Mouse (Mus musculus) olfactory bulb, adult 2 months (tissue): ENCODE data around the gene Azi2. TPM values are rescaled to one million over a fixed set of nuclear protein-coding genes. Genes with fewer than 3 reads are reported as not detected.

Experiments used
- H3K27ac ChIP-seq: fragments of 200-500 bp; 2 replicates; pipeline ENCODE4 v1.5.1; 2012; ENCODE audit warnings: low read depth, low read length; ENCODE audit not compliant: insufficient read depth
- H3K4me1 ChIP-seq: fragments of 200-500 bp; 2 replicates; pipeline ENCODE4 v1.6.1; 2012; ENCODE audit warnings: low read length; ENCODE audit not compliant: control insufficient read depth, insufficient read depth
- H3K4me3 ChIP-seq: fragments of 200-500 bp; 2 replicates; pipeline ENCODE4 v1.5.1; 2012; ENCODE audit warnings: mild to moderate bottlenecking, low read depth, low read length, moderate library complexity; ENCODE audit not compliant: insufficient read depth
- CTCF ChIP-seq: fragments of 200-500 bp; IDR thresholded peaks from 2 replicates; pipeline ENCODE4 v1.5.1; 2012; ENCODE audit warnings: low read depth, mild to moderate bottlenecking, low read length, moderate library complexity; ENCODE audit not compliant: insufficient read depth
- POLR2A ChIP-seq: fragments of 200-500 bp; IDR thresholded peaks from 2 replicates; pipeline ENCODE4 v1.6.1; 2012; ENCODE audit warnings: mild to moderate bottlenecking, low read depth, low read length, moderate library complexity; ENCODE audit not compliant: insufficient read depth
- WGBS: fragments of 180-500 bp; shearing (Covaris S2); methylation state at CpG from one replicate; pipeline ENCODE4 v1.1.7; 2018; 5-methylcytosine and 5-hydroxymethylcytosine counted together
- polyA plus RNA-seq: library from polyadenylated mRNA; stranded (reverse); fragments of >200 nt; gene quantifications from 2 replicates; pipeline ENCODE4 v1.2.4, GENCODE M21; 2012; ENCODE audit warnings: low replicate concordance; ENCODE audit not compliant: missing spikeins, insufficient read depth, insufficient read length

The Azi2 gene
- polyA plus RNA-seq, result not detected in 2 replicates

DNA sequence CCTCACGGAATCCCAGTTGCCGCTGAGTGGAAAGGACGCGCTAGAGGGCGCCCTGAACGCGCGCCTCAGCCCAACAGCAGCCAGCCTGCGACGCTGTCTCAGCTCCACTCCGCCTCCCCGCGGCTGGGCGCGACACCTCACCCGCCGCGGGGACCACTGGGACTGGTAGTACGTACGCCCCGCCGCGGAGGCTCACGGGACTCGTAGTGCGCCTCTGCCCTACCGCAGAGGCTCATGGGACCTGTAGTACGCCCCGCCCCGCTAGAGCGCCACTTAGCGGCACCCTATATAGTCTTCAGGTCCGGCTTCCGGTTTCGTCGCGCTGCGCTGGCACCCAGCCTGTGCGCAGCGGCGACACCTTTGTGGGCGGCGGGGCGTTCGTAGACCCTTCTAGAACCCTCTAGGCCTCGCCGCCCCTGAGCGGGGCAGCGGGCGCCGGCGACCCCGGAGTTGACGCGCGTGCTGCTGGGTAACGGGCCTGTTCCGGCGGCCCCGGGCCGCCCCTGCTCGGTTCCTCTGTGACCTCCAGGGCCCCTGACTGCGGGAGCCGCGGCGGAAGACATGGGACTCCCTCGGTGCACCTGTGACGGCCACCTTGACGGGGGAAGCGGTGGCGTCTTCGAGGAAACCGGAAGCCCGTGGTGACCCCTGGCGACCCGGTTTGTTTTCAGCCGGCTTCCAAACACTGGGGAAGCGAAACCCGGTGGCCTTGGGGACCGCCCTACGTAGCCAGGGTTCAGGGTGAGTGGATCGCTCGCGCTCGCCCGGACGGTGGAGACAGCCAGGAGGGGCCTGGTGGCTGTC lies at the start of gene Azi2:
Gene Azi2 (plus strand): TSS at position 282 of the 804 bp plus-strand sequence.
- WGBS, result under 1% methylated on average over 87 of the region's 87 CpGs
- peak within 1 kb of the TSS; percentile 85 for H3K27ac ChIP-seq
- peak; percentile 90 for TF ChIP-seq CTCF
- TF ChIP-seq POLR2A, result peak; percentile 74; the same call in 1 of the 2 replicates
- H3K4me3 ChIP-seq, result peak within 1 kb of the TSS; percentile 73
- peaks cover 2% of the 10 kb centered on the region; the same call in 1 of the 2 replicates for H3K4me1 ChIP-seq

DNA sequence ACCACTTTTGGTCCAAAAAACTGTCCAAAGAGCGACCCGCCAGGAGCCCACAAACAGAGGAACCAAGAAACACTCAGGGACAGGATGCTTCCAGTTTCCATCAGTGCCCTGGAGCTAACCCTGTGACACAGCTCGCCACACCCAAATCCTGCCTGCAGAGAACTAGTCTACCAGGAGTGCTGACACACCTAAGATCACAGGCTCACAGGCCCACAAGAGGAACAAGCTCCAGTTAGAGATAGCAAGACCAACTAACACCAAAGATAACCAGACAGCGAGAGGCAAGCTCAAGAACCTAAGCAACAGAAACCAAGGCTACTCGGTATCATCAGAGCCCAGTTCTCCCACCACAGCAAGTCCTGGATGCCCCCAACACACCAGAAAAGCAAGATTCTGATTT lies 43.7 kb upstream of the Azi2 start:
- TF ChIP-seq CTCF (no peak), POLR2A (no peak)
- Histone ChIP-seq H3K27ac (no peak overlapping the region), H3K4me3 (no peak overlapping the region), H3K4me1 (no peaks in the 10 kb centered on the region)
- WGBS, result 95% methylated on average over 5 of the region's 5 CpGs

GRCm38 (mm10) chr9:118001488-118001887 lies 38.8 kb upstream of the Azi2 start:
- Histone ChIP-seq H3K4me1 (no peaks in the 10 kb centered on the region), H3K4me3 (no peak overlapping the region), H3K27ac (no peak overlapping the region)
- TF ChIP-seq CTCF, result no peak
- TF ChIP-seq POLR2A, result no peak
- 96% methylated on average over 3 of the region's 3 CpGs for WGBS

DNA sequence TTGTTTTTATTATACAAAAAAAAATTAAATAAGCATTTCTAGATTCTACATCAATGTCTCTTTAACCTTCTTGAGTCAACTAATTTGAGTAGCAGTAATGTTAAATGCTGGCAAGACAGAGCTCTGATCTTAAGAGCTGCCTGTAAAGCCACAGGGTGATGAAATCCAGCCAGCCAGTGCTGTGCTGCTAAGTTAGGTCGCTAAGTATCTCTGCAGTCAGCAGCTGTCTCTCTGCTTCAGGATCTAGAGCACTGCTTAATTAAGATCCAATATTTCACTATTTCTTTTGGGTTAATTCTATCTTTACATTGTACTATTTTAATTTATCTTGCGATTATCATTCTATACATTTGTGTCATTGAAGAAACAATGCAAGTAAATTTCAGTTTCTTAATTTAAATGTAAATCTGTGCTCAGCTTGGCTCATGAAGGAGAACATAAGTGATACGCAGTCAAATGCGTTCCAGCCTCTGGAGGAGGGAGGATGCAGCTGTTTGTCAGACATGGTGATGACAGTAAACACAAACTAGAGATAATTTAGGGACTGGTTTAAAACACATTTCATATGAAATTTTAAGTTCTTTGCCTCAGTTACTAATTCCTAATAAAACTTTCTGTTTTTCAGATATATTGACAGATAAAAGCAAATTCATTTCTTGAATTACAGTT lies 36.9 kb upstream of the Azi2 start:
- H3K27ac ChIP-seq, result no peak overlapping the region
- H3K4me1 ChIP-seq, result no peaks in the 10 kb centered on the region
- TF ChIP-seq CTCF, result no peak
- no peak for TF ChIP-seq POLR2A
- WGBS, result 70% methylated on average over 4 of the region's 4 CpGs
- H3K4me3 ChIP-seq, result no peak overlapping the region

- Histone ChIP-seq H3K27ac (no peak overlapping the region), H3K4me3 (no peak overlapping the region), H3K4me1 (no peaks in the 10 kb centered on the region)
- TF ChIP-seq POLR2A (no peak), CTCF (no peak)
- WGBS, result 93% methylated on average over 4 of the region's 4 CpGs
These were observed 36.4 kb upstream of the Azi2 start for GRCm38 (mm10) chr9:118003937-118004336.

DNA sequence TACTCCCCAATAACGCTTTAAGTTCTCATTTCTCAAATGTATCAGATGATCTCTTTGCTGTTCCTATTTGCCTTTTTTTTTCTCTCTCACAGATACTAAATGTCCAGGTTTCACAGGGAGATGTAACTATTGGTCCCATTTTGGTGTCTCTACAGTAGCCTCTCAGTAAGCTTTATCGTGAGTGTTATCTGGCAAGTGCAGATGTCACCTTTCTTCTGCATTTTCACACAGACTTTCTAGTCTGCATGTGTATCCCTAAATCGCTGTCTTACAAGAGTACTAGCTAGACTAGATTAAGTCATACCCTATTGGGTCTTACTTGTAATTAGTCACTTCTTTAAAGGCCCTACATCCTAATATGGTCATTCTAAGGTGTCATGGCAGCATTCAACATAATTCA lies 27.4 kb upstream of the Azi2 start:
- Histone ChIP-seq H3K4me1 (no peaks in the 10 kb centered on the region), H3K4me3 (no peak overlapping the region), H3K27ac (no peak overlapping the region)
- TF ChIP-seq POLR2A (no peak), CTCF (no peak)
- WGBS, result 95% methylated on average over 3 of the region's 3 CpGs

GRCm38 (mm10) chr9:118024966-118025365 lies 15.3 kb upstream of the Azi2 start:
- Histone ChIP-seq H3K4me3 (no peak overlapping the region), H3K27ac (no peak overlapping the region), H3K4me1 (no peaks in the 10 kb centered on the region)
- TF ChIP-seq POLR2A (no peak), CTCF (no peak)
- WGBS, result 64% methylated on average over 2 of the region's 2 CpGs

GRCm38 (mm10) chr9:118029490-118029889 lies 10.8 kb upstream of the Azi2 start:
- WGBS, result 56% methylated on average over 4 of the region's 4 CpGs
- H3K4me1 ChIP-seq, result no peaks in the 10 kb centered on the region
- no peak overlapping the region for H3K27ac ChIP-seq
- no peak for TF ChIP-seq POLR2A
- TF ChIP-seq CTCF, result no peak
- H3K4me3 ChIP-seq, result no peak overlapping the region

DNA sequence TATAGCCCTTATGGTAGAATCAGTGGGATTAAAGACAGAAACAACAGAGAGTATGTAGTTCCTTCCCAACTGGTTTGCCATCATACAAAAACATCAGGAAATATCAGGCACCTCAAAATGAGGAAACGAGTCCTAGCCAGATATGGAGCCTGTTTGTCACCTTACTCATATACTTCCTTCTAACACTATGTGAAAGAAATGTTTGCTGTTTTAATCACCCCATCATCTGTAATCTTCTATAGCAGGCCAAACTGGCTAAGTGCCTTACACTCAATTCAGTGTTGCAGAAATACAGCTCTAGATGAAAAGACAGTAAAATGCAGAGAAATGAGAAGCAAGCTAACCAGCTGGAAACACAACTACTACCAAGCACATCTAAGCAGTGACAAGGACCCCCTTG lies 10.0 kb upstream of the Azi2 start:
- Histone ChIP-seq H3K4me1 (no peaks in the 10 kb centered on the region), H3K27ac (no peak overlapping the region), H3K4me3 (no peak overlapping the region)
- WGBS, result 84% methylated on average over 1 of the region's 1 CpGs
- TF ChIP-seq POLR2A, result no peak
- no peak for TF ChIP-seq CTCF

GRCm38 (mm10) chr9:118031694-118032093 lies 8.6 kb upstream of the Azi2 start:
- Histone ChIP-seq H3K4me1 (no peaks in the 10 kb centered on the region), H3K4me3 (no peak overlapping the region), H3K27ac (no peak overlapping the region)
- TF ChIP-seq POLR2A, result no peak
- no peak for TF ChIP-seq CTCF
- 65% methylated on average over 2 of the region's 2 CpGs for whole genome bisulfite sequencing
